In the genomic region with DNA sequence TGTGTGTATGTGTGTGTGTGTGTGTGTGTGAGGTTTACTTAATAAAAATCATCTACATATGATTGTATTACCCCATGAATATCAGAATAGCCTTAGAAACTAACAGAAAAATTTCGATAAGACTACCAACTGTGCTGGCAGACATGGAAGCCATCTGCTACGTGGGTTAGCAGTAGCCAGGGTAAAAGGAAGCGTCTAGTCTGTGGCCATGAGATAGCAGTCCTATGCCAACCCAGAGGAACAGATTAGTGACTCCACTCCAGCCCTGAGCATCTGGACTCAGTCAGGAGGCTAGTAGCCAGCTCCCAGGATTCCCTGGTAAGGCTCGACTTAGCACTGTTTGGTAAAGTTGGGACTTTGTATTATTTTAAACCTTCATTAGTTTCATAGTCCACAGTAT, we compare ENCODE assay signal across 27 mouse cellular contexts.
DNase-seq lines count a peak whose midpoint lies in the region; ATAC-seq and TF ChIP-seq lines count a peak whose summit lies in the region.
"Had no signal": no experiment of that assay in that cellular context is flagged by ENCODE, and none has a peak within 500 bp of the region (broad histone marks: within the 10 kb centered on the region; RNA-seq: fewer than 3 reads in every experiment).

No protein-coding gene starts in this region.

- no peak for TF ChIP-seq CTCF in midbrain, postnatal 0 days (IDR thresholded peaks at IDR 0.05)

- H3K4me3 ChIP-seq in midbrain, postnatal 0 days (ENCODE audit: low read depth, low read length) = no peak overlapping the region
- no peak overlapping the region for H3K4me3 ChIP-seq in midbrain, embryonic 11.5 days (ENCODE audit: low read depth, low read length)
- H3K4me3 ChIP-seq: embryonic facial prominence, embryonic 10.5 days; embryonic facial prominence, embryonic 15.5 days; forebrain, embryonic 12.5 days; gastrocnemius, adult 2 months; hindbrain, embryonic 10.5 days; intestine, embryonic 15.5 days; neural tube, embryonic 15.5 days had no signal

- no peaks in the 10 kb centered on the region for H3K36me3 ChIP-seq in midbrain, postnatal 0 days (ENCODE audit: insufficient read depth, low read length)
- no peaks in the 10 kb centered on the region for H3K36me3 ChIP-seq in midbrain, embryonic 11.5 days (ENCODE audit: control insufficient read depth, insufficient read depth, low read length)
- H3K36me3 ChIP-seq: embryonic facial prominence, embryonic 10.5 days; embryonic facial prominence, embryonic 15.5 days; forebrain, embryonic 12.5 days; hindbrain, embryonic 10.5 days; intestine, embryonic 15.5 days; neural tube, embryonic 15.5 days had no signal

- DNase-seq in cerebellum, postnatal 14 days = peak; percentile 64 to 78
- no peak for DNase-seq in cerebellum, adult 11 months
- DNase-seq in heart, adult 11 months = peak; percentile 22
- DNase-seq in heart, adult 18-20 months = no peak
- DNase-seq in midbrain, postnatal 0 days (ENCODE audit: low spot score) = peak; percentile 22
- DNase-seq in midbrain, embryonic 11.5 days (ENCODE audit: low spot score, missing footprints) = no peak
- DNase-seq in layer of hippocampus, postnatal 14 days (ENCODE audit: low spot score in 2 of 2) = peak; percentile 29 to 49
- DNase-seq: adrenal gland, postnatal 25 days; gastrocnemius, adult 2 months; heart, postnatal 14 days; kidney, adult 2 months; kidney, postnatal 36 days; liver; lung, adult 2 months; lung, postnatal 10 days; midbrain, embryonic 14.5 days; retina, postnatal 1 day had no signal

- no peak for ATAC-seq in midbrain, postnatal 0 days (ENCODE audit: low FRiP score)
- ATAC-seq in midbrain, embryonic 11.5 days (ENCODE audit: low FRiP score) = no peak
- no peak for ATAC-seq in CD4-positive, CD25-positive, alpha-beta regulatory T cell, adult 4 months
- ATAC-seq: hindbrain, embryonic 16.5 days; intestine, embryonic 15.5 days had no signal

- H3K9me3 ChIP-seq in midbrain, postnatal 0 days (ENCODE audit: low read length) = no peaks in the 10 kb centered on the region
- no peaks in the 10 kb centered on the region for H3K9me3 ChIP-seq in midbrain, embryonic 11.5 days (ENCODE audit: control insufficient read depth, low read length)
- H3K9me3 ChIP-seq: embryonic facial prominence, embryonic 10.5 days; embryonic facial prominence, embryonic 15.5 days; forebrain, embryonic 12.5 days; hindbrain, embryonic 10.5 days; intestine, embryonic 15.5 days; neural tube, embryonic 15.5 days had no signal

- 78% methylated on average over 4 of the region's 4 CpGs for WGBS in midbrain, postnatal 0 days
- WGBS in midbrain, embryonic 11.5 days = 81% methylated on average over 4 of the region's 4 CpGs

- no peaks in the 10 kb centered on the region for H3K27me3 ChIP-seq in midbrain, postnatal 0 days (ENCODE audit: insufficient read depth, low read length)
- no peaks in the 10 kb centered on the region for H3K27me3 ChIP-seq in midbrain, embryonic 11.5 days (ENCODE audit: control insufficient read depth, insufficient read depth, low read length)
- H3K27me3 ChIP-seq: embryonic facial prominence, embryonic 15.5 days; forebrain, embryonic 12.5 days; intestine, embryonic 15.5 days; neural tube, embryonic 15.5 days had no signal

- H3K4me2 ChIP-seq in midbrain, postnatal 0 days (ENCODE audit: low read depth, low read length, poor library complexity, severe bottlenecking) = no peak overlapping the region
- no peak overlapping the region for H3K4me2 ChIP-seq in midbrain, embryonic 11.5 days
- H3K4me2 ChIP-seq: embryonic facial prominence, embryonic 15.5 days; forebrain, embryonic 12.5 days; intestine, embryonic 15.5 days; neural tube, embryonic 15.5 days had no signal

- no peaks in the 10 kb centered on the region for H3K4me1 ChIP-seq in midbrain, postnatal 0 days (ENCODE audit: insufficient read depth, low read length)
- H3K4me1 ChIP-seq in midbrain, embryonic 11.5 days (ENCODE audit: control insufficient read depth, insufficient read depth, low read length) = no peaks in the 10 kb centered on the region
- H3K4me1 ChIP-seq: embryonic facial prominence, embryonic 10.5 days; embryonic facial prominence, embryonic 15.5 days; forebrain, embryonic 12.5 days; hindbrain, embryonic 10.5 days; intestine, embryonic 15.5 days; neural tube, embryonic 15.5 days had no signal

- H3K27ac ChIP-seq in midbrain, postnatal 0 days (ENCODE audit: low read depth, low read length) = no peak overlapping the region
- no peak overlapping the region for H3K27ac ChIP-seq in midbrain, embryonic 11.5 days (ENCODE audit: low read depth, low read length)
- H3K27ac ChIP-seq: embryonic facial prominence, embryonic 10.5 days; embryonic facial prominence, embryonic 15.5 days; forebrain, embryonic 12.5 days; gastrocnemius, adult 2 months; hindbrain, embryonic 10.5 days; intestine, embryonic 15.5 days; liver, embryonic 14.5 days; macrophage; neural tube, embryonic 15.5 days had no signal

- no peak overlapping the region for H3K9ac ChIP-seq in midbrain, postnatal 0 days (replicated peaks; ENCODE audit: low read length, poor library complexity, severe bottlenecking)
- H3K9ac ChIP-seq in midbrain, embryonic 11.5 days (ENCODE audit: low read length) = no peak overlapping the region
- H3K9ac ChIP-seq: embryonic facial prominence, embryonic 15.5 days; forebrain, embryonic 12.5 days; intestine, embryonic 15.5 days; liver, embryonic 14.5 days; neural tube, embryonic 15.5 days had no signal

Comparison
In these comparisons a context has a peak if more than half of its experiments do, and no peak if none do; other contexts are left out.
1. DNase-seq: peak in cerebellum, postnatal 14 days (2 of 2), heart, adult 11 months (single experiment), midbrain, postnatal 0 days (single experiment) and layer of hippocampus, postnatal 14 days (2 of 2); none in cerebellum, adult 11 months (single experiment), heart, adult 18-20 months (0 of 2) and midbrain, embryonic 11.5 days (single experiment).